Mouse (Mus musculus): ENCODE measurements at regions not wholly inside any gene's neighbourhood (a gene's known extent, or its start where the extent isn't known, plus 50 kb on each side); places are given as distances from the start of the nearest gene placed in this dataset.

DNA sequence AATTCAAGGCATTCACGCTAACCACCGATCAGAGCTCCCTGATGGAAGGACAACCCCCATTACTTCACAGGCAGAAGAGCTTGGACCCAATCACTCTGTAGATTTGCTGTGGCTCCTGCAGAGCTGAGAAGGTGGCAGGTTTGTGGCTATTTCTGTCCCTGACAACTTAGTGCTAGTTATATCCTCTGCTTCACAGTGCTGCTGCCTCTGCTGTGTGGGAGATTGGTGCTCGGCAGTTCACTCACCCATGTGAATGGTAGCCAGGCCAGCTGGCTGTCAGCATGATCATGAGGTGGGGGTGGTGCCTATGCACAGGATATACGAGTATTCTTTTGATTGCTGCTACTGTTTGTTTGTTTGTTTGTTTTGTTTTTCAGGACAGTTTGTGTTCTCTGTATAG is 113.9 kb downstream of the Gm10131 start:
- DNase-seq (ENCODE audit: low spot score in 2 of 2), result peak in 1 of 2 experiments; percentile 13

DNA sequence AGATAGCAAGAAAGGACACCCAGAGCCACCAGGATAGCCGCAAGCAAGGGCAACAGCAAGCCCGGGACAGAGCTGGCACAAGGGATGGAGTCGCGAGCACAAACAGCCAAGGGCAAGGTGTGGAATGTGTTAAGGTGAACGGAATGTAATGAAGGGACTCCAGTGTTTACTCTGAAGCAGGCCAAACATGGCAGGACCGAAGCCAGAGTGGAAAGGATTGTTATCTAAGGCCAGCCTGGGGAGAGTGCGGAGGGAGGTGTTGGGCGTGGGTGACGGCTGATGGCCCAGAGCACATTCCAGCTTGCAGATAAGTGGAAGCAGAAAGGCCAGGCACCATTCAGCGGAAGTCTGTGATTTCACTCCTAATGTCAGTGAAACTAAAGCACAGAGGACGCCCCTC is 118.6 kb downstream of the Gm10131 start:
- DNase-seq (ENCODE audit: low spot score in 2 of 2), result no peak

DNA sequence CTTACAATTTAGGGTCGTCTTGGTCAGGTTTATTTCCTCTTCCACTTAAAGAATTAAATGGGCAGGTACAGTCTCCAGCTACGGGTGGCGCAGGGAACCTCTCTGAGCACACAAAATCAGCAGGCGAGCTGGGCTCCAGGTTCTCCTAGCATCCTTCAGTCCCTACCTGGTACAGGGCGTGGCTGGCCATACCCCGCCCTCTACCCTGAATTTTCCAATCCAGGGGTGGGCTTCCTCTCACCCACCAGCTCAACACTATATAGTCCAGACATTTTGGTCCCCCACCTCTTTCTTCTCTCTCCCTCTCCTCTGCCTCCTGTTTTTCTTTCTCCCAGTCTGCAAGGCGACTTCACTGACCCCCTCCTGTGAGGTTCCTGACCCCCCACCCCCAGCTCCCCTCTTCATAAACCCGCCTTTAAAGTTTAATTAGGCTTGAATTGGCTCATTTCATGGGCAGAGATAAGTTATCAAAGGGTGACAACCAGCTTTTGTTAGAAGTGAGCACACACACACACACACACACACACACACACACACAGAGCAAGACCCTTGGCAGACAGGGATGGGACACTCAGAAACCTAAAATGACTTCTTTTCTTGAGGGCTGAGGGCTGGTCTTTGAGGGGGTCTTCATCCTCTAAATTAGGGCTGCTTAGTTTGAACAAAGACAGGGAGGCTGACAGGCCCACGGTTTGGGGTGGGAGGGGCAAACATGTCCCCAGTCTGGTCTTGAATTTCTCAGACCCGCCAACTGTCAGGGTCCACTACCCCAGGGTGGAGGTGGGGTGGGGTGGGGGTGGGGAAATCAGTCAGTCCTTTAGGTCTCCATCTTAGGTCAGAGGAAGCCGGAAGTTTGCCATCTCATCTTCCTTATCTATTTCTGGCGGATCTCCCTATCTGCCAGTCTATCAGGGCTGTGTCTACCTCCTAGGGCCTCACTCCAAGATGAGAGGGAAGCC is 119.3 kb downstream of the Gm10131 start:
- no peak for DNase-seq (ENCODE audit: low spot score in 2 of 2)

DNA sequence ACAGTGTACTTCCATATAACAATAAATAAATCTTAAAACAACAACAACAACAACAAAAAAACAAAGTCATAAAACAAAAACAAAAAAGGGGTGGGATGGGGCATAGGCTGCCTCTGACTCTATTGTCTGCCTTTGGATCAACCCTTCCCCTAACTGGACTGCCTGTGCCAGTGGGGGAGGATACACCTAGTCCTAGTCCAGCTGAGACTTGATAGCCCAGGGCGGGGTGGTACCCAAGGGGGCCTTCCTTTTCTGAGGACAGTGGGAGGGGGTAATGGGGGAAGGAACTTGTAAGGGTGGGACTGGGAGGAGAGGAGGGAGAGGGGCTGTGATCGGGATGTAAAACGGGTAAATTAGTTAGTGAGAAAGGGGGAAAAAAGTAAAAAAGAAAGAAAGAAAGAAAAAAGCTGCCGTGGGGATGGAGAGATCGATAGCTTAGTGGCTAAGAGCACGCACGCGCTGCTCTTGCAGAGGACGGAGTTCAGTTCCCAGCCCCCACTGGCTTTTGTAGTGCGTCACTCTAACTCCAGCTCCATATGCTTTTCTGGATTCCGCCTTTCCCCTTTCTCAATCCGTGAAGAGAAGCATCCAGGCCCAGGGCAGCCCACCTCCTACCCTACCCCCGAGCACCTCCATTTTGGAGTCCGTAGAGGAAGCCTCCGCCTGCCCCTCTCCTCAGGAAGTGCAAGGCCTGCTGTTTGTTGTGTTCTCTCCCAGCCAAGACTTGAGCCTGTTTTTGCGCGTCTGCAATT is 120.2 kb downstream of the Gm10131 start:
- DNase-seq (ENCODE audit: low spot score in 2 of 2), result no peak

DNA sequence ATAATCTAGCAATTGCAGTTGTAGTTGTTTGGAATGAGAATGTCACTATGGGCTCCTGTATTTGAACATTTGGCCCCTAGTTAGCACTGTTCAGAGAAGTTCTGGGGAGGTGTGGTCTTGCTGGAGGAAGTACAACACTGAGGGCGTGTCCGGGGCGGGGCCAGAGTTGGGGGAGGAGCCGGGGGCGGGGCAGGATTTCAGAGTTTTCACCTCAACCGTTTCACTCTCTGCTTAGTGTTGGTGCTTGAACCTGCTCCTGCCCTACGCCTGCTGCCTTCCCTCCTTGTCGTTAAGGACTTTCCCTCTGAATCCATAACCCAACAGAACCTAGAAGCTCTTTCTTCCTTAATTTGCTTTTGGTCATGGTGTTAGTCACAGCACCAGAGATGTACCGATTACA is 121.5 kb downstream of the Gm10131 start:
- no peak for DNase-seq (ENCODE audit: low spot score in 2 of 2)

DNA sequence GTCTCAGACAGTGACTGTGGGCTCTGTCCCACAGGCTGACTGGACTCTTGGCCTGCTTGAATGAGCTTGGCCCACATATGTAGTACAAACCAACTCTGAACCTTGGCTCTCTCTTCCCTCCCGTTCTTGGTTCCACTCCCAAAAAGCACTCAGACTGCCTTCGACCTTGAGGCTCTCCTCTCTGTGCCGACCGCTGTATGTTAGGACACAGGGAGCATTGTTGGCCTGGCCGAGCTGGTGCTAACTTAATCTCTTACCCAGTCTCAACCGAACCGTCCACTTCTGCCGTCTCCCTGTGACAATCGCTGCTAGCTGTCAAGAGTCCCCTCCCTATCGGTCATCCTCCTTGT is 123.8 kb downstream of the Gm10131 start:
- DNase-seq (ENCODE audit: low spot score in 2 of 2), result no peak

DNA sequence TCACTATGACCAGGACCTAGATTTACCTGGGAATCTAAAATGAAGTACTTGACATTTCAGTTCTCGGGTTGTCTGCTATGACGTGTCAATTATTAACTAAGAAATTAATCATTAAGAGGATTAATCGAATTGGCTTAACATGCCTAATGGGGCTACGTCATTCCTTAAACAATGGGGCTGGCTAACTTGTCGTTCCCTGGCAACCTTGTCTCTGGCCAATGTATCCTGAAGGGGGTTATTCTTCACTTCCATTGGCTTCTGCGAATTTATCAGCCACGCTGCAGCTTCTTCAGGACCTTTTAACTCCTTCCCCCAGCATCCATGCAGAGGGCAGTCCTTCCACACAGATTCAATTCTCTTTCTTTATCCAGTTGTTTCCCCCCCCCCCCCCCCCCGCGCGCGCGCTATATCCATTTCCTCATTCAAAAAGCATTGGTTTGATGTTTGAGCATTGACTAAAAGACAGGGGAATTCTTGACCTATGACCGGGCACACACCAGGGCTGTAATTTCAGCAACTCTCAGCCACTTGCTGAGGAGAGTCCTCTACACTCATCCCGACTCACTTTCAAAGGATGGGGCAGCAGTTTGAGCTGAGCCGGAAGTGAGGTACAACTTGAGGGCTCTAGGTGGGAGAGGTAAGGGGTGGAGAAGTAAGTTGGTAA is 124.3 kb downstream of the Gm10131 start:
- no peak for DNase-seq (ENCODE audit: low spot score in 2 of 2)

DNA sequence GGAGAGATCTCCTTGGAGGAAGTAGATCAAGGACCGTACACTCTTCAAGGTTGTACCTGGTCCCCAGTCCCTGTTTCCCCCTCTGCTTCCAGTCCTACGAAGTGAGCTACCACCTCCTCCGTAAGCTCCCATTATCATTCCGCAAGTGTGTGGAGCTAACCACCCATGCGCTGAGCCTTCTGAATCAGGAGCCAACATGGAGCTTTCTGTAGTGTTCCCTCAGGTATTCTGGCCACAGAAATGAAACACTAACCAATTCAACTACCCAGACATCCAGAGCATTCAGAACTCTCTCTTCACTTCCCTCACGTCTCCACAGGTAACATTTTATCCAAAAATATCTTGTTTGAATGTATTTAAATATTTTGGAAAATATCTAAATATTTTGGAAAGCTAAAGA is 124.9 kb downstream of the Gm10131 start:
- DNase-seq (ENCODE audit: low spot score in 2 of 2), result no peak

DNA sequence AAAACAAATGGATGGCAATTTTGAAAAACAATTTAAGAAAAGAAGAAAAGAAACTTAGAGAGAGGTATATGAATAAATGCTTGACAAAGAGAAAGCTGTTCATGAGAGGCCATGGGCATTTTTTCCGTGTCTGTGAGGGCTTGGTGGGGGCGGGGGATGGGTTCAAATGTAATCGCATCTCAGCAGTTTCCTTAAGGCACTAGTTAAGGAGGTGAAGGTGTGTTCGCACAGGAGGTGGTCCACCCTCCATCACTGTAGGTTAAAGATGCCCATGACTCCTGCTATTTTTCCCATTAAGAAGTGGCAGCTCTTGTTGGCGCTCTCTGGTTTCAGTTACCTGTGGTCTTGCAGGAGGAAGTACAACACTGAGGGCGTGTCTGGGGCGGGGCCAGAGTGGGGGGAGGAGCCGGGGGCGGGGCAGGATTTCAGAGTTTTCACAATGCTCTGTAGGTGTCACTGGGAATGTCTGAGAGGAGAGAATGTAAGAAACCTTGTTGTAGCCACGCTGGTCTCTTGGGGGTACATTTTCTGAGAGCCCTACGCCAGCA is 126.0 kb downstream of the Gm10131 start:
- no peak for DNase-seq (ENCODE audit: low spot score in 2 of 2)

DNA sequence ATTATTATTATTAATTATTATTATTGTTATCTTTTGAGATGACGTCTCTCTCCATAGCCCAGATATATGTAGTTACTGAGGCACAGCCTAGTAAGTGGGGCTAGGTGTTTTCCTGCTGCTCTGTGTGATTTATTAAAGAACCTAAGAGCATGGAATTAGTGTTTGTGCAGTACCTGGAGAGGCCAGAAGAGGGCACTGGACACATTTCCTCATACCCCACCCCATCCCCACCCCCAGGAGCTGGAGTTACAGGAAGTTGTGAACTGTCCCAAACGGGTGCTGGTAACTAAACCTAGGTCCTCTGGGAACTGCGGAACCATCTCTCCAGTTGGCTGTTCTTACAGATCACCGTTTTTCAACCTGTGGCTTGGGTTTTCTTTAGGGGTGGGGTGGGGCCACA is 129.9 kb downstream of the Gm10131 start:
- DNase-seq (ENCODE audit: low spot score in 2 of 2), result no peak

DNA sequence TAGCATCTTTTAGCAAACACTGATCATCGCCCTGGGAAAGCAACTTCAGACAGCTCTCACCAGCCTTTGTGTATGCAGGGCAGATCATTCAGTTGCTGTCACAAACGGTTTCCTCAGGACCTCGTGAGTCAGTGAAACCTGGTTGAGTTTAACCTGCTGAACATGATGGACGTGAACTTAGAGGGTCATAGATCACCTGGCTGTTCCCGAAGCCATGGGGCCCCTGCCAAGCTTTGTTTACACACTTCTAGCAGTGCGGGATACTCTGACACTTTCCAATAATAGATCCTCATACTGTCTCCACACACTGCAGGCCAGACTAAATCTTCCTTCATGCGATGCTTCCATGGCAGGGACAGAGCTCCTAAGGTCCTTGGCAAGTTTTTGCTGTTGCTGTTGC is 130.5 kb downstream of the Gm10131 start:
- no peak for DNase-seq (ENCODE audit: low spot score in 2 of 2)
